Mouse (Mus musculus) liver, adult 2 months (tissue): ENCODE measurements at regions not wholly inside any gene's neighbourhood (a gene's known extent, or its start where the extent isn't known, plus 50 kb on each side); places are given as distances from the start of the nearest gene placed in this dataset.

Experiments used
- DNase-seq: peaks from one replicate; pipeline ENCODE4 v3.0.0-alpha.2; 2011; ENCODE audit warnings: low read depth, low spot score; ENCODE audit errors: extremely low read depth
- H3K27ac ChIP-seq: fragments of 200-500 bp; replicated peaks from 2 replicates; pipeline ENCODE4 v1.5.1; 2012; ENCODE audit warnings: low read depth, mild to moderate bottlenecking, control low read depth, inconsistent platforms, low read length; ENCODE audit not compliant: insufficient read depth
- H3K27me3 ChIP-seq: fragments of 200-500 bp; 2 replicates; pipeline ENCODE4 v1.6.1; 2012; ENCODE audit warnings: mild to moderate bottlenecking, moderate library complexity, low read length, inconsistent platforms; ENCODE audit not compliant: control insufficient read depth, insufficient read depth
- H3K36me3 ChIP-seq: fragments of 200-500 bp; 2 replicates; pipeline ENCODE4 v1.6.1; 2012; ENCODE audit warnings: low read length, inconsistent platforms; ENCODE audit not compliant: control insufficient read depth, insufficient read depth
- H3K4me1 ChIP-seq: fragments of 200-500 bp; 2 replicates; pipeline ENCODE4 v1.6.1; 2011; ENCODE audit warnings: low read length; ENCODE audit not compliant: control insufficient read depth, insufficient read depth
- H3K4me3 ChIP-seq: fragments of 200-500 bp; 2 replicates; pipeline ENCODE4 v1.5.1; 2011; ENCODE audit warnings: low read depth, mild to moderate bottlenecking, control low read depth, low read length, moderate library complexity; ENCODE audit not compliant: insufficient read depth
- H3K79me2 ChIP-seq: fragments of 200-500 bp; 2 replicates; pipeline ENCODE4 v1.6.1; 2012; ENCODE audit warnings: inconsistent platforms, mild to moderate bottlenecking, low read length, moderate library complexity; ENCODE audit not compliant: control insufficient read depth, insufficient read depth
- H3K9ac ChIP-seq: fragments of 200-500 bp; 2 replicates; pipeline ENCODE4 v1.6.1; 2012; ENCODE audit warnings: low read depth, mild to moderate bottlenecking, control low read depth, inconsistent platforms, low read length
- CTCF ChIP-seq: fragments of 200-500 bp; IDR thresholded peaks from 2 replicates; pipeline ENCODE4 v1.5.1; 2011; ENCODE audit warnings: low read depth, low read length, control low read depth
- POLR2A ChIP-seq: fragments of 200-500 bp; IDR thresholded peaks from 2 replicates; pipeline ENCODE4 v1.6.1; 2011; ENCODE audit warnings: low read length, control low read depth; ENCODE audit not compliant: insufficient read depth; ENCODE audit errors: extremely low read depth
- WGBS: fragments of 180-500 bp; shearing (Covaris S2); methylation state at CpG from one replicate; pipeline ENCODE4 v1.1.7; 2018; 5-methylcytosine and 5-hydroxymethylcytosine counted together

GRCm38 (mm10) chr10:98268511-98268910, 542.0 kb upstream of the C030005K15Rik start:
- 89% methylated on average over 3 of the region's 3 CpGs for WGBS
- Histone ChIP-seq H3K4me3 (no peak overlapping the region), H3K27ac (no peak overlapping the region), H3K27me3 (no peaks in the 10 kb centered on the region), H3K4me1 (no peaks in the 10 kb centered on the region), H3K36me3 (no peaks in the 10 kb centered on the region), H3K9ac (no peak overlapping the region), H3K79me2 (no peaks in the 10 kb centered on the region)
- no peak for DNase-seq
- TF ChIP-seq CTCF = no peak
- no peak for TF ChIP-seq POLR2A

- no peak for DNase-seq
- Histone ChIP-seq H3K4me3 (no peak overlapping the region), H3K9ac (no peak overlapping the region), H3K4me1 (no peaks in the 10 kb centered on the region), H3K79me2 (no peaks in the 10 kb centered on the region), H3K27me3 (no peaks in the 10 kb centered on the region), H3K27ac (no peak overlapping the region), H3K36me3 (no peaks in the 10 kb centered on the region)
- no peak for TF ChIP-seq POLR2A
- TF ChIP-seq CTCF = no peak
- 58% methylated on average over 4 of the region's 4 CpGs for WGBS
Measured at GRCm38 (mm10) chr10:98291617-98292016, 565.1 kb upstream of the C030005K15Rik start.

- no peak overlapping the region for H3K4me3 ChIP-seq
- WGBS = 17% methylated on average over 2 of the region's 2 CpGs
- no peak for DNase-seq
- no peaks in the 10 kb centered on the region for H3K27me3 ChIP-seq
- no peaks in the 10 kb centered on the region for H3K79me2 ChIP-seq
- H3K27ac ChIP-seq = no peak overlapping the region
- H3K4me1 ChIP-seq = no peaks in the 10 kb centered on the region
- H3K36me3 ChIP-seq = no peaks in the 10 kb centered on the region
- TF ChIP-seq POLR2A (no peak), CTCF (no peak)
- no peak overlapping the region for H3K9ac ChIP-seq
Measured at GRCm38 (mm10) chr10:98292140-98292539, 565.6 kb upstream of the C030005K15Rik start.

DNA sequence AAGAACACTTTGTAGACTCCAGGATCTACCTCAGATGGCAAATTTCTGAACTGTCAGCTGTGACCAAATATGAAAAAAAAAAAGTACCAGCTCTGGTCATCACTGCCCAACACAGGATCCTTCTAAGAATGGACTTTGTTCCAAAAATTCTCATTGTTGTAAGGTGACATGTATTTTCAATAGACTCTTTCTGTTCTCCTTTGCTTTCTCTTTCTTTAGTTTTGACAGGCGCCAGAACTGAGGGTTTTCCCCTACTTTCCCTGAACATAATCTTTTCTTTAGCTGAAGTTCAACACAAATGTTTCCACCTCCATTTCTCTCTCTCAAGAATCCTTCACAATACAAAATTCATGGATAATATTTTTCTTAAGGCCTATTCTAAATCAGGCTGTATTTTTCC, 579.1 kb upstream of the C030005K15Rik start:
- Histone ChIP-seq H3K4me1 (no peaks in the 10 kb centered on the region), H3K4me3 (no peak overlapping the region), H3K79me2 (no peaks in the 10 kb centered on the region), H3K27me3 (no peaks in the 10 kb centered on the region), H3K9ac (no peak overlapping the region), H3K36me3 (no peaks in the 10 kb centered on the region), H3K27ac (no peak overlapping the region)
- no peak for DNase-seq
- no peak for TF ChIP-seq CTCF
- TF ChIP-seq POLR2A = no peak
- 83% methylated on average over 1 of the region's 1 CpGs for WGBS

DNA sequence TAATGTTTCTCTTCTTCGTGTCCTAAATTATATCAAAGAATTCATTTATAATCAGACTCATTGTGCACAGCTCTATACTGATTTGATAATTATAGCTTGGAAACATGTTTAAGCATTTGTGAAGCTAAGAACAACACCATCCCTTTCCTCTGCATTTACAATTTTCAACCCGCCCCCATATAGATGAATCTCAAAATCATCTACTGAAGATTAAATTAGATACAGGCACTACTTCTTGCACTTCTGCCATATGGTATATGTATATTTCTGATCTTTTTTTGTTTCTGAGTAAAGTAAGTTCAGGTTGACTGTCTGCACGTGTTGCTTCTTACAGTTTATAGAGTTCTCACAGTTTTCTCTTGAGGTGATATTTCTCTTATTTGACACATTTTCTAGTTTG, 583.1 kb upstream of the C030005K15Rik start:
- Histone ChIP-seq H3K36me3 (no peaks in the 10 kb centered on the region), H3K9ac (no peak overlapping the region), H3K79me2 (no peaks in the 10 kb centered on the region), H3K27me3 (no peaks in the 10 kb centered on the region), H3K4me3 (no peak overlapping the region), H3K27ac (no peak overlapping the region), H3K4me1 (no peaks in the 10 kb centered on the region)
- WGBS = 82% methylated on average over 3 of the region's 3 CpGs
- no peak for TF ChIP-seq CTCF
- DNase-seq = no peak

- TF ChIP-seq CTCF (no peak), POLR2A (no peak)
- Histone ChIP-seq H3K27ac (no peak overlapping the region), H3K4me1 (no peaks in the 10 kb centered on the region), H3K4me3 (no peak overlapping the region), H3K36me3 (no peaks in the 10 kb centered on the region), H3K79me2 (no peaks in the 10 kb centered on the region), H3K9ac (no peak overlapping the region), H3K27me3 (no peaks in the 10 kb centered on the region)
- no peak for DNase-seq
Measured at GRCm38 (mm10) chr10:98311403-98311802, 584.8 kb upstream of the C030005K15Rik start.
